Mouse (Mus musculus) limb, embryonic 12.5 days (tissue): ENCODE results near the gene Exoc6b. TPM values are rescaled to one million over a fixed set of nuclear protein-coding genes. Genes with fewer than 3 reads are reported as not detected.

Source experiments
- ATAC-seq: fragments of 200-750 bp; cut with Nextera tagmentation; 2 replicates; pipeline ENCODE4 v1.8.0; 2017; ENCODE audit warnings: low read depth, moderate TSS enrichment; ENCODE audit not compliant: insufficient number of reproducible peaks, insufficient read depth, low FRiP score, low TSS enrichment
- H3K27ac ChIP-seq: fragments of 300-500 bp; sonication (generic); 2 replicates; pipeline ENCODE4 v1.5.1; 2016; ENCODE audit warnings: mild to moderate bottlenecking, moderate library complexity
- H3K27me3 ChIP-seq: fragments of 300-500 bp; sonication (generic); 2 replicates; pipeline ENCODE4 v1.6.1; 2016; ENCODE audit warnings: mild to moderate bottlenecking, moderate library complexity
- H3K36me3 ChIP-seq: fragments of 300-500 bp; sonication (generic); 2 replicates; pipeline ENCODE4 v1.6.1; 2016; ENCODE audit warnings: mild to moderate bottlenecking, moderate library complexity
- H3K4me1 ChIP-seq: fragments of 300-500 bp; sonication (generic); replicated peaks from 2 replicates; pipeline ENCODE4 v1.6.1; 2016
- H3K4me2 ChIP-seq: fragments of 300-500 bp; sonication (generic); 2 replicates; pipeline ENCODE4 v1.6.1; 2016; ENCODE audit warnings: mild to moderate bottlenecking, moderate library complexity
- H3K4me3 ChIP-seq: fragments of 300-500 bp; sonication (generic); replicated peaks from 2 replicates; pipeline ENCODE4 v1.5.1; 2016; ENCODE audit warnings: mild to moderate bottlenecking
- H3K9ac ChIP-seq: fragments of 300-500 bp; sonication (generic); replicated peaks from 2 replicates; pipeline ENCODE4 v1.6.1; 2016; ENCODE audit warnings: mild to moderate bottlenecking, moderate library complexity
- H3K9me3 ChIP-seq: fragments of 300-500 bp; sonication (generic); 2 replicates; pipeline ENCODE4 v1.6.1; 2016; ENCODE audit warnings: mild to moderate bottlenecking, moderate library complexity
- WGBS: fragments of 180-500 bp; shearing (Covaris S2); methylation state at CpG from one replicate; pipeline ENCODE4 v1.1.7; 2016; 5-methylcytosine and 5-hydroxymethylcytosine counted together
- polyA plus RNA-seq: library from polyadenylated mRNA; unstranded; fragments of >200 nt; fragmentation: Nextera tagmentation; extraction: Ambion mirVana; gene quantifications from 2 replicates; pipeline ENCODE4 v1.2.1, GENCODE M21; 2016

Gene Exoc6b
- polyA plus RNA-seq, 1 experiment from 2014 or later: 38.2 TPM

DNA sequence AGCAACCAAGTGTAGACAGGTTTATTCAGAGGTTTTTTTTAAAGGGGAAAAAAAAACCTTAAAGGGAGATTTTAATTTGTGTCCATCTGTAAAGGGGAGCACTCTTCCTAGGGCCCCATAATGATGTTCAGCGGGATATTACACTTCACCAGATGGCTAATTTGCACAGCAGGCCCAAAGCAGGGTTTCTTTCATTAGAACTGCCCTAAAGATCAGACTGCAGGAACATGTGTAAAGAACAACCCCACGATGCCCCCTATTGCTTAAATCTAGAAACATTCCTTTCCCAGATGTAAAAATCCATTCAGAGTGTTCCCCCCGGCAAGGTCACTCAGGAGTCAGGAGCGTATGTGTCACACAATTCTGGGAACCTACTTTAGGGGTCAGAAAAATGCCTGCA, 202.2 kb downstream of the Exoc6b start:
- Histone ChIP-seq H3K27ac (no peak overlapping the region), H3K9ac (no peak overlapping the region), H3K36me3 (no peaks in the 10 kb centered on the region), H3K4me2 (no peak overlapping the region), H3K27me3 (no peaks in the 10 kb centered on the region), H3K4me3 (no peak overlapping the region), H3K4me1 (peaks cover 22% of the 10 kb centered on the region), H3K9me3 (no peaks in the 10 kb centered on the region)
- 3% methylated on average over 4 of the region's 4 CpGs for WGBS
- ATAC-seq: no peak

- H3K4me3 ChIP-seq: no peak overlapping the region
- peaks cover 4% of the 10 kb centered on the region; the same call in 1 of the 2 replicates for H3K36me3 ChIP-seq
- peaks cover 22% of the 10 kb centered on the region for H3K4me1 ChIP-seq
- ATAC-seq: no peak
- no peak overlapping the region for H3K27ac ChIP-seq
- H3K27me3 ChIP-seq: no peaks in the 10 kb centered on the region
- H3K9me3 ChIP-seq: no peaks in the 10 kb centered on the region
- WGBS: 77% methylated on average over 3 of the region's 3 CpGs
- no peak overlapping the region for H3K9ac ChIP-seq
- H3K4me2 ChIP-seq: no peak overlapping the region
Measured at GRCm38 (mm10) chr6:84864625-84865024, 204.7 kb downstream of the Exoc6b start.

DNA sequence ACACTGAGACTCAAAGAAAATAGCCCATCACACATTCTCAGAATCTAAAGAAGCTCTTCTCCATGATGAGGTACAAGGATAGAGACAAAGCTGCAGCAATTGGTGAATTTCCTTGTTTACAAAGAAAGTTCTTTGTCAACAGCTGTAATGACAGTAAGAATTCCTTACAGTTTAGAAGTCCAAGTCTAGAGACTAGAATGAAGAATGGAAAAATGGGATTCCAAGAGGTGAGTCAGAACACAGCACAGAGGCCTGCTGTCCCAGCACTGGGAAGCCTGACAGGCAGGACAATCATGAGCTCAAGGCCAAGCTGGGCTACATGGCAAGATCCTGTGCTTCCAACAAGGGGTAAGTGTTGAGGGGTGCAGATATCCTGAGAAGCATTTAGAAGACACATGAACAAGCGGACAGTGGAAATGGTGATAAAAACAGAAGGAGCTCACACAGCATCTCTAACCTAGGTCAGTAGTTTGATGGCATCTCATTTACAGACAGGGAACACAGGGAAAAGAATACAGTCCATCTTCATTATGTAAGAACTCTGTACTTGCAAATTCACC, 205.4 kb downstream of the Exoc6b start:
- H3K27me3 ChIP-seq: no peaks in the 10 kb centered on the region
- H3K4me3 ChIP-seq: no peak overlapping the region
- peaks cover 22% of the 10 kb centered on the region for H3K4me1 ChIP-seq
- H3K4me2 ChIP-seq: no peak overlapping the region
- H3K9me3 ChIP-seq: no peaks in the 10 kb centered on the region
- no peak for ATAC-seq
- H3K9ac ChIP-seq: no peak overlapping the region
- no peak overlapping the region for H3K27ac ChIP-seq
- 92% methylated on average over 1 of the region's 1 CpGs for WGBS
- peaks cover 4% of the 10 kb centered on the region; the same call in 1 of the 2 replicates for H3K36me3 ChIP-seq

GRCm38 (mm10) chr6:84845665-84846064, 223.6 kb downstream of the Exoc6b start:
- WGBS: 59% methylated on average over 7 of the region's 7 CpGs
- Histone ChIP-seq H3K4me3 (no peak overlapping the region), H3K27ac (no peak overlapping the region), H3K27me3 (no peaks in the 10 kb centered on the region), H3K36me3 (0 out of 2 replicates have a peak, but pooled peaks cover 7% of the 10 kb centered on the region), H3K9me3 (no peaks in the 10 kb centered on the region), H3K4me2 (no peak overlapping the region), H3K4me1 (no peaks in the 10 kb centered on the region), H3K9ac (no peak overlapping the region)
- ATAC-seq: no peak

DNA sequence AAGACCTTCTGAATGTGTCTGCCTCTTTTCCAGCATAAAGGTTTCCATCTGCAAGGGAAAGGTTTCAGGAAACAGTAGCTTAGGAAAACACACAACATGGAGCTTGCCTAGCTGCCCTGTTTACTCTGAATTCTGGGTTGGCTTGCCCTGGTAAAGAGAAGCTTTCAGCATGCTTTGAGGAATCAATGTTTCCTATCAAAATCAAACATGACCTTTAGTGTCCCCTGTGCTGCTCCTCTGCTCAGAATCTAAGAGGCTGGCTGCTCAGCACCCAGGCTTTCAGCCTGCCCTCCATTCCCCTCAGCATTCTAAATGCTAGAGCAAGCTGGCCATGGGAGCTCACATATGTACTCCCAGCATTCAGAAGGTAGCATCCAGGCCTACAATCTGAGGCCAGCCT, 228.2 kb downstream of the Exoc6b start:
- Histone ChIP-seq H3K27ac (no peak overlapping the region), H3K4me2 (no peak overlapping the region), H3K27me3 (no peaks in the 10 kb centered on the region), H3K4me1 (no peaks in the 10 kb centered on the region), H3K9me3 (no peaks in the 10 kb centered on the region), H3K4me3 (no peak overlapping the region), H3K9ac (no peak overlapping the region), H3K36me3 (0 out of 2 replicates have a peak, but pooled peaks cover 7% of the 10 kb centered on the region)
- ATAC-seq: no peak

DNA sequence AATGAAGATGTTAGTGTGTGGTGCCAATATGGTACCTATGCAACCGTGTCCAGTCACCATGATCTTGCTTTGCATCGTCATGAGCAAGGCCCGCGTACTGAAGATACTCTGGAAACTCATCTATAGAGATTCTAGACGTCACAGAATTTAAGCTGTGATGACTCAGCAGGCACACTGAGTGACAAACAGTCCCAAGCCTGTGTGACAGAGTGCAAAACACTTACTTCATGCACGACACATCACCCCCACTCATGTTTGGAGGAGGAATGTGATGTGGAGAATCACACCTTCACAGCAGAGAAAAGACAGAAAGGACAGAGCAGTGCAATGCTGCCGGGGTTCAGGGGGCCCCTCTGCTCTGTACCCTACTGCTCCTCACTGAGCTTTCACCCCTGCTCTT, 261.8 kb downstream of the Exoc6b start:
- no peak overlapping the region for H3K4me3 ChIP-seq
- H3K36me3 ChIP-seq: peaks cover 7% of the 10 kb centered on the region; the same call in 1 of the 2 replicates
- no peak overlapping the region for H3K4me2 ChIP-seq
- H3K27ac ChIP-seq: no peak overlapping the region
- WGBS: 91% methylated on average over 7 of the region's 7 CpGs
- H3K9me3 ChIP-seq: no peaks in the 10 kb centered on the region
- ATAC-seq: no peak
- no peaks in the 10 kb centered on the region for H3K4me1 ChIP-seq
- no peaks in the 10 kb centered on the region for H3K27me3 ChIP-seq
- H3K9ac ChIP-seq: no peak overlapping the region

DNA sequence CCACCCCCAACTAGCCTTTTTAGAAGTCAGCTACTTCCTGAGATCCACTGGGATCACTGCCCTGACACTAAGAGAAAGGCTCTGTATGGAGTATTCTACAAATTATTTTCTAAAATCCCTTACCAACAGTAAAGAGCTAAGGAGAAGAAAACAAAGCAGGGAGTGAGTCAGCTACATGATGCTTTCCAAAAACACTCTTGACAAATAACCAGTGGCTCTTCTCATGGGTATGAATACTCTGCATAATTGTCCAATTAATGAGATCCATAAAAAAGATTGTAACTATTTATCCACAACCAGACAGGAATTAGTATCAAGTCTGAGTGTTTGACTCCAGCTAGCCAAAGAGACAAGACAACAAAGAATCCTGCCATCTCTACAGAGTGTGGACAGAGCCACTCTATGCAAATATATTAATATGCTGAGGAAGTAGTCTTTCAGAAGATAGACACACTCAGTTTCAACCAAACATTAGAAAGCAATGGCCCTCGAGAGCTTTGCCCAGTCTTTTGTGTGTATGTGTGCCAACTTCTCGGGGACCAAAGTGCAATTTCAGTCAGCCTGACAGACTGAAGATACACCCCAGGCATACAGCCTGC, 263.1 kb downstream of the Exoc6b start:
- Histone ChIP-seq H3K4me2 (no peak overlapping the region), H3K4me1 (no peaks in the 10 kb centered on the region), H3K27me3 (no peaks in the 10 kb centered on the region), H3K36me3 (no peaks in the 10 kb centered on the region), H3K4me3 (no peak overlapping the region), H3K9ac (no peak overlapping the region), H3K27ac (no peak overlapping the region), H3K9me3 (no peaks in the 10 kb centered on the region)
- no peak for ATAC-seq
- 87% methylated on average over 2 of the region's 2 CpGs for WGBS

GRCm38 (mm10) chr6:84798736-84799135, 270.6 kb downstream of the Exoc6b start:
- Histone ChIP-seq H3K4me2 (no peak overlapping the region), H3K27me3 (no peaks in the 10 kb centered on the region), H3K9me3 (no peaks in the 10 kb centered on the region), H3K36me3 (no peaks in the 10 kb centered on the region), H3K4me1 (peaks cover 26% of the 10 kb centered on the region), H3K4me3 (no peak overlapping the region), H3K9ac (no peak overlapping the region), H3K27ac (no peak overlapping the region)
- WGBS: 80% methylated on average over 3 of the region's 3 CpGs
- no peak for ATAC-seq

- no peak for ATAC-seq
Measured at GRCm38 (mm10) chr6:84783994-84784393, 285.3 kb downstream of the Exoc6b start.

GRCm38 (mm10) chr6:84779987-84780386, 289.3 kb downstream of the Exoc6b start:
- H3K27me3 ChIP-seq: no peaks in the 10 kb centered on the region
- H3K4me2 ChIP-seq: no peak overlapping the region
- ATAC-seq: no peak
- peaks cover 8% of the 10 kb centered on the region; the same call in 1 of the 2 replicates for H3K4me1 ChIP-seq
- H3K27ac ChIP-seq: no peak overlapping the region
- H3K36me3 ChIP-seq: no peaks in the 10 kb centered on the region
- H3K4me3 ChIP-seq: no peak overlapping the region
- H3K9ac ChIP-seq: no peak overlapping the region
- WGBS: 30% methylated on average over 5 of the region's 5 CpGs
- no peaks in the 10 kb centered on the region for H3K9me3 ChIP-seq

More at GRCm38 (mm10) chr6:84783994-84784393, 285.3 kb downstream of the Exoc6b start:
- Histone ChIP-seq H3K4me3 (no peak overlapping the region), H3K9me3 (no peaks in the 10 kb centered on the region), H3K36me3 (no peaks in the 10 kb centered on the region), H3K27me3 (no peaks in the 10 kb centered on the region), H3K4me2 (no peak overlapping the region), H3K27ac (no peak overlapping the region), H3K4me1 (no peaks in the 10 kb centered on the region), H3K9ac (no peak overlapping the region)
- WGBS: 79% methylated on average over 2 of the region's 2 CpGs

DNA sequence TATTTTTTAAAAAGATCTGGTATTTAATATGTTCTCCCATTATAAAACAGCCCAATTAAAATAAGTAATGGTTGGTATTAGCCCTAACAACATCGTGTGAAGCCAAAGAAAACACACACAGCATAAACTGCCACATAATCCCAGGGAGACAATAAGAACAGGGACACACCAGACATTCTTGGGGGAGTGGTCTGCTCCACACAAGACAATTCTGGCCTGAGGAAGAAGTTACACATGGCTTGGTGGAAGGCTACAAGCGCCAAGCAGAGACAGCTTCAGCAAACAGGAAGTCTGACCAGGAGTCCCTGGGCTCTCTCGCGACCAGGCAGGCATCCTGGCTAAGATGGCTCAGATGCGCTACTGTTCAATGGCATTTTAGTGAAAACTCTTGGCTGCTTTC, 290.3 kb downstream of the Exoc6b start:
- Histone ChIP-seq H3K36me3 (no peaks in the 10 kb centered on the region), H3K27me3 (no peaks in the 10 kb centered on the region), H3K4me1 (peaks cover 8% of the 10 kb centered on the region; the same call in 1 of the 2 replicates), H3K27ac (no peak overlapping the region), H3K9ac (no peak overlapping the region), H3K9me3 (no peaks in the 10 kb centered on the region), H3K4me3 (no peak overlapping the region), H3K4me2 (no peak overlapping the region)
- 64% methylated on average over 5 of the region's 5 CpGs for WGBS
- ATAC-seq: no peak

GRCm38 (mm10) chr6:84775908-84776307, 293.4 kb downstream of the Exoc6b start:
- H3K4me3 ChIP-seq: no peak overlapping the region
- no peaks in the 10 kb centered on the region for H3K9me3 ChIP-seq
- H3K27me3 ChIP-seq: no peaks in the 10 kb centered on the region
- ATAC-seq: no peak
- H3K36me3 ChIP-seq: no peaks in the 10 kb centered on the region
- no peak overlapping the region for H3K4me2 ChIP-seq
- H3K27ac ChIP-seq: no peak overlapping the region
- H3K4me1 ChIP-seq: peaks cover 13% of the 10 kb centered on the region
- H3K9ac ChIP-seq: no peak overlapping the region
- WGBS: 39% methylated on average over 1 of the region's 1 CpGs
